Mouse (Mus musculus): ENCODE results near the gene Eefsec. TPM values are rescaled to one million over a fixed set of nuclear protein-coding genes. Genes with fewer than 3 reads are reported as not detected.

Eefsec gene
- polyA plus RNA-seq (2016; fragmentation: Nextera tagmentation; extraction: Ambion mirVana), result 26.4 and 29.1 TPM in 2 replicates

DNA sequence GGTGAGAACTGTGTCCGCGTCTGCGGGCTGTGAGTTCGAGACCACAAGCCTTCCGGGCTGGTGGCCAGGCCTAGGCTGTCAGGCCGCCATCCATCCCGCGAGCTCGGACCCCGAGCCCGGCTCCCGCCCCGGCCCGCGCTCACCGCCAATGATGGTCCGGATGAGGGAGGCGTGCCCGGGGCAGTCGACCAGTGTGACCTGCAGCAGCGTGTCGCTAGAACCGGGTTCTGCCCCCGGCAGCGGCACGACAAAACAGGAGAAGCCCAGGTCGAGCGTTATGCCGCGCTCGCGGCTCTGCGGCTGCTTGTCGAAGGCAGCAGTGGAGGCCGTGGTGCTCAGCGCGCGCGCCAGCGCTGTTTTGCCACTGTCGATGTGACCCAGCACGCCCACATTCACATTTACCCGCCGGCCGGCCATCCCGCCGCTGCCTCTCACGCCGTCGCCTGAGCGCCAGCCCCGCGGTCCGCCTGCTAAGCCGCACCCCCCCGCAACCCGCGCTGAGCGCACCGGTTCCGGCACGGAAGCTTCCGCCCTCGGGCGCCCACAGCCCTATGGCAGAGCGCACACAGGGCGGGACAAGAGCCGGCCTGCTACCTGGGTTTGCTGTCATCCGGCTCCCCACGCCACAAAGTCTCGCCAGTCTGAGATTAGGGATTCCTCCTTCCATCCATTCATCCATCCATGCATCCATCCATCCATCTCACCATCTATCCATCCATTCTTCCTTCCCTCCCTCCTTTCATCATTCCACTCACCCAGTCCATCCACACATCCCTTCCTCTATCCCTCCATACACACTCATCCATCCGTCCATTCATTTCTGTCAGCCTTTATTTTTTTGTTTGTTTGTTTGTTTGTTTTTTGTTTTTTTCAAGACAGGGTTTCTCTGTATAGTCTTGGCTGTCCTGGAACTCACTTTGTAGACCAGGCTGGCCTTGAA is at the start of gene Eefsec:
Gene Eefsec, minus strand, starts transcription at position 477 of the 940 bp plus-strand sequence.
- under 1% methylated on average over 71 of the region's 72 CpGs for WGBS
- Histone ChIP-seq H3K36me3 (no peaks in the 10 kb centered on the region), H3K4me1 (peaks cover 14% of the 10 kb centered on the region; the same call in 1 of the 2 replicates), H3K9me3 (no peaks in the 10 kb centered on the region), H3K27ac (peak within 1 kb of the TSS; percentile 89), H3K27me3 (ENCODE audit: insufficient read depth, poor library complexity, severe bottlenecking) (peaks cover 18% of the 10 kb centered on the region; the same call in 1 of the 2 replicates), H3K4me3 (peak within 1 kb of the TSS; percentile 78)
- DNase-seq (ENCODE audit: low spot score), result peak; percentile 91

DNA sequence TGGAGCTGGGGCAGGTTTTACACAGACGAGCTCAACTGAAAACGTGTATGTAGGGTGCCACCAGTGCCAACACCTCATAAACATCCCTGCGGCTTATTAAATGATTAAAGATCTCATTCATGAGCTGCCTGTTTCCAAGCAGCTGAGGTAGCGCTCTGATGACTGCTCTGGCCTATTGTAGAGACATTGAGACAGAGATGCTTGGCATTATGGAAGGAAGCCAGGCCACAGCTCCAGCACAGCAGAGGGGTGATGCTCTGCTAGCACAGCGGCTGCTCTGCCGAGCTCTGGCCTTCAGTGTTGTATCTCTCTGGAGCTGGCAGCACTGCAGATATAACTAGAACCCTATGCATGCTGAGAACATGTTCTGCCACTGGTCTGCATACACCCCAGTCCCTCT is 47.4 kb upstream of the Eefsec start:
- Histone ChIP-seq H3K27me3 (ENCODE audit: insufficient read depth, poor library complexity, severe bottlenecking) (no peaks in the 10 kb centered on the region), H3K9me3 (no peaks in the 10 kb centered on the region), H3K36me3 (peaks cover 73% of the 10 kb centered on the region), H3K27ac (no peak overlapping the region), H3K4me1 (0 out of 2 replicates have a peak, but pooled peaks cover 2% of the 10 kb centered on the region), H3K4me3 (no peak overlapping the region)
- 88% methylated on average over 6 of the region's 6 CpGs for whole genome bisulfite sequencing
- no peak for DNase-seq (ENCODE audit: low spot score)

DNA sequence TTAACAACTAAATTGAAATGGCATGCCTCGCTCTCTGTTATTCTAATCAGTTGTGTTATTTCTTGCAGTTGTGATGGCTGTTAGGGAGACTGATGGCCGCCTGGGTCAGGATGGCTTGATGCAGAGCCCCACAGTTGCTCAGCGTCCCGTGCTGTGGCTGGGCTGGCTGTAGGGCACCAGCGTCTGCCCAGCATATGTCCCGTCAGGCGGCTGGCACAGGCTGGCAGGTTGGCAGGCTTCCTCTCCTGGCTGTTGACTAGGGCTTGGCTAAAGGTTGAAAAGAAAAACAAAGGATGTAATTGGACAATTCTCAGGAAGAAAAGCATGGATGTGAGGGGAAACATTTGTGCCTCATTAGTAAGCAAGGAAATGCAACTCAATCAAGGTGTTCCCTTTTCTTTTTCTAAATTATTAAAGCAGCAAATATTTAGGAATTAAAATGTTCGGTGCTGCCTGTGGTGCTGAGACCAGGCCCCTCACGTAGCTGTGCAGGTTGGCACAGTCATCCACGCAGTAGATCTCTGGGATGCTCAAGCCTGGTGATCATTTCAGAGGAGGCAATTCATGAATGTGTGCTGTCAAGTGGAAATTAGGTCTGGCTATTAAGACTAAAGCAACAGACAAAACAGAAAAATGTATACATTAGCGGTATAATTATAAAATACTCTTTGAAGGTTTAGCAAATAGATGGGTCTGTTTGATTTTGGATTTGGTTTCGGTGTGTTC is 44.5 kb upstream of the Eefsec start:
- no peak overlapping the region for H3K4me3 ChIP-seq
- WGBS, result 94% methylated on average over 12 of the region's 12 CpGs
- H3K27me3 ChIP-seq (ENCODE audit: insufficient read depth, poor library complexity, severe bottlenecking), result no peaks in the 10 kb centered on the region
- peaks cover 73% of the 10 kb centered on the region for H3K36me3 ChIP-seq
- H3K9me3 ChIP-seq, result no peaks in the 10 kb centered on the region
- no peak overlapping the region for H3K27ac ChIP-seq
- H3K4me1 ChIP-seq, result 0 out of 2 replicates have a peak, but pooled peaks cover 3% of the 10 kb centered on the region
- DNase-seq (ENCODE audit: low spot score), result no peak

DNA sequence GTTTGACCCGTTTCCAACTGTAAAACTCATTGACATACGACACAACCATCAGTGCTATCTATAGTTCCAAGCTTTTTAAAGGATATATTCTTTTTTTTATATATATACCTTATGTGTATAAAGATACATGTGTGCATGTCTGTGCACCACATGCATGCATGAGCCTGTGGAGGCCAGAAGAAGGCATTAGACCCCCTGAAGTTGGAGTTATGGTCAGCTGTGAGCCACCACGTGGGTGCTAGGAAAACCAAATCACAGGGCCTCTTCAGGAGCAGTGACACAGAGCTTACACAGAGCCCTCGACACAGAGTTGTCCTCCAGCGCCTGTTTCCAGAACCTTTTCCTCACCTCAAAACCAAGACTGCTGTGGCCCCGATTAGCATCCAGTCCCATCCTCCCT is 43.5 kb upstream of the Eefsec start:
- peaks cover 77% of the 10 kb centered on the region for H3K36me3 ChIP-seq
- no peaks in the 10 kb centered on the region for H3K27me3 ChIP-seq (ENCODE audit: insufficient read depth, poor library complexity, severe bottlenecking)
- no peak overlapping the region for H3K4me3 ChIP-seq
- 87% methylated on average over 6 of the region's 6 CpGs for WGBS
- no peaks in the 10 kb centered on the region for H3K9me3 ChIP-seq
- no peak for DNase-seq (ENCODE audit: low spot score)
- H3K4me1 ChIP-seq, result 0 out of 2 replicates have a peak, but pooled peaks cover 3% of the 10 kb centered on the region
- no peak overlapping the region for H3K27ac ChIP-seq

DNA sequence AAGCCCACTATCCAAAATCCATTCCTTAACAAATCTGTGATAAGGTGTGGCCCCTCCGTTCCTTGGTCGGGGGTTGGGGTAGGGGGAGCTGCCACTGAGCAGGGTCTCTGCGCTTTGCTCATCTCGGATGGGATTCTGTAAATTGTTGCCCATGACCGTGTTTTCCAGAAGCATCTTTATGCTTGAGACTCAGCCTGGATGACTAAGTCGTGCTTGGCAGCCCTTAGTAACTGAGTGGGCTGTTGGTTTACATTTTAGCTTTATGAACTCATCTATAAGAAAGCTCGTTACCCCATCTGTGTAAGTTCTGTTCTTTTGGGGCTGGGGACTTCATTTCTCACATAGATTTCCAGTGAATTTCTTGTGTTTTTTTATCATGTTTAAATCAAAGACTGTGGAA is 42.7 kb upstream of the Eefsec start:
- Histone ChIP-seq H3K9me3 (no peaks in the 10 kb centered on the region), H3K4me3 (no peak overlapping the region), H3K27ac (no peak overlapping the region), H3K36me3 (peaks cover 83% of the 10 kb centered on the region), H3K27me3 (ENCODE audit: insufficient read depth, poor library complexity, severe bottlenecking) (no peaks in the 10 kb centered on the region), H3K4me1 (0 out of 2 replicates have a peak, but pooled peaks cover 3% of the 10 kb centered on the region)
- 83% methylated on average over 7 of the region's 7 CpGs for WGBS
- DNase-seq (ENCODE audit: low spot score), result no peak

DNA sequence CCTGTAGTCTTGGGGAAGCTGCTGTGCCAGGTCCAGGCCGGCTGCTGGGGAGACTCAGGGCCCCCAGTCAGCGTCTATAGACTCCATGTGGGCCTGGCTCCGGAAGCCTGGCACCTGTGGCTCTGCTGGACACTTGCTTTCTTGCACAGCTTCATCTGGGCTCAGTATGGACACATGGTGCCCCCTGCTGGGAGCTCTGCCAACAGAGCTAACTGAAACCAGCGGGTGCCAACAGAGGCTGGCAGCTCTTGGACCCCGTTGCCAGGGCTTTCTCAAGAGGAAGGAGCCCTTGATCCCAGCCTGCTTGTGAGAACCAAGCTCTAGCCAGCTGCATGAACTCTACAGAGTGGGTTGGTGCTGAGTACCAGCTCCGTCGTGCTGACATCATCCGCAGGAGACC is 40.6 kb upstream of the Eefsec start:
- no peaks in the 10 kb centered on the region for H3K27me3 ChIP-seq (ENCODE audit: insufficient read depth, poor library complexity, severe bottlenecking)
- WGBS, result 92% methylated on average over 8 of the region's 8 CpGs
- 0 out of 2 replicates have a peak, but pooled peaks cover 3% of the 10 kb centered on the region for H3K4me1 ChIP-seq
- no peak overlapping the region for H3K27ac ChIP-seq
- no peaks in the 10 kb centered on the region for H3K9me3 ChIP-seq
- H3K4me3 ChIP-seq, result no peak overlapping the region
- H3K36me3 ChIP-seq, result peaks cover 83% of the 10 kb centered on the region
- DNase-seq (ENCODE audit: low spot score), result no peak

DNA sequence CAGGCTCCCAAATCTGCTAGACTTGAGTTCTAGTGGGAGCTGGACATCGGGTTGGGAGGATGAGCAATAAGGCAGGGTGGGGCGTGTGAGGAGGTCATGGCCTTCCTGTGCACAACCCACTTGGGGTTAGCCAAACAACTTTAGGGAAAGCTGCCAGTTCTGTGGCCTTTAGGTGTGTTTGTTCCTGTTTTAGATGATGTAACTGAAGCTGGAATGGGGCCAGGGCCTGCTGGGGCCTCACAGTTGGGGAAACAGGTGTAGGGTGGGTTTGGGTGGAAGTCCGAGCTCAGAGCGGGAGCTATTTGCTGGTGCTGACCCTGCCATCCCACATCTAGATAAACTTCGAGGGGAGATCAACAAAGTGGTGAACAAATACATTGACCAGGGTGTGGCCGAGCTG is 39.0 kb upstream of the Eefsec start:
- DNase-seq (ENCODE audit: low spot score), result no peak
- Histone ChIP-seq H3K4me1 (0 out of 2 replicates have a peak, but pooled peaks cover 3% of the 10 kb centered on the region), H3K4me3 (no peak overlapping the region), H3K36me3 (peaks cover 86% of the 10 kb centered on the region), H3K9me3 (no peaks in the 10 kb centered on the region), H3K27ac (no peak overlapping the region), H3K27me3 (ENCODE audit: insufficient read depth, poor library complexity, severe bottlenecking) (no peaks in the 10 kb centered on the region)
- WGBS, result 88% methylated on average over 6 of the region's 6 CpGs

DNA sequence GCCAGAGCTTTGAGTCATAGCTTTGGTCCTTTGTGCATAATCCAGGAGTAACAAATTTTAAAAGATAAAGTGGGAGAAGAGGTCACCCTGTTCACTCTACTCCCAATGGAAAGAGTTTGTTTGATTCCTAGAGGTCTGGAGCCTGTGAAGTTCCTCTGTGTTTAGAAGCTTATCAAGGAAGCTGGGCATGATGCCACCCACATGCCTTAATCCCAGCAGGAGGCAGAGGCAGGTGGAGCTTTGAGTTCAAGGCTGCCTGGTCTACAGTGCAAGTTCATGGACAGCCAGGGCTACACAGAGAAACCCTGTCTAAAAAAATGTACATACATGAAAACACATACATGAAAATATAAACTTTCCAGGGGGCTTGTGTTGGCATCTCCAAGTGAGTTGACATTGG is 37.6 kb upstream of the Eefsec start:
- H3K4me3 ChIP-seq, result no peak overlapping the region
- H3K36me3 ChIP-seq, result peaks cover 97% of the 10 kb centered on the region
- no peaks in the 10 kb centered on the region for H3K27me3 ChIP-seq (ENCODE audit: insufficient read depth, poor library complexity, severe bottlenecking)
- H3K4me1 ChIP-seq, result peaks cover 3% of the 10 kb centered on the region; the same call in 1 of the 2 replicates
- no peaks in the 10 kb centered on the region for H3K9me3 ChIP-seq
- H3K27ac ChIP-seq, result no peak overlapping the region
- no peak for DNase-seq (ENCODE audit: low spot score)

DNA sequence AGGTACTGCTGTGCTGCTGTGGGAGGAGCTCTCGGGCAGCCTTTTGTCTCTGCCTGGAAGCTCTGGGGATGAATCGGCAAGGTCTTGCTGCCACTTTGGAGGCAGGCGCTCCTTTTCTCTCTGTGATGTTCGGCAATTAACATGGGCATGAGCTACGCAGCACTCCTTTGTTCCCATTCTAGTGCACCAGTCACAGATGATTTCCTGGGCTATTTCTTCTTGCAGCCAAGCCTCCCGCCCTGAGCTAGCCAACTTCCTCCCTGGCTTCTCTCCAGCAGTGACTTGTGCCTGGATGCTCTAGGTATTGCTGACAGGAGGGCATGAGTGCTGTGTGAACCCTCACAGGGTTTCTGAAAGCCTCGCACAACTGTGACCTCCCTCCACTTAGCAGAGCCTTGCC is 36.8 kb upstream of the Eefsec start:
- H3K4me3 ChIP-seq, result no peak overlapping the region
- no peaks in the 10 kb centered on the region for H3K9me3 ChIP-seq
- no peaks in the 10 kb centered on the region for H3K27me3 ChIP-seq (ENCODE audit: insufficient read depth, poor library complexity, severe bottlenecking)
- H3K4me1 ChIP-seq, result no peaks in the 10 kb centered on the region; the same call in 1 of the 2 replicates
- peaks cover 97% of the 10 kb centered on the region for H3K36me3 ChIP-seq
- no peak for DNase-seq (ENCODE audit: low spot score)
- H3K27ac ChIP-seq, result no peak overlapping the region
- WGBS, result 74% methylated on average over 7 of the region's 7 CpGs

DNA sequence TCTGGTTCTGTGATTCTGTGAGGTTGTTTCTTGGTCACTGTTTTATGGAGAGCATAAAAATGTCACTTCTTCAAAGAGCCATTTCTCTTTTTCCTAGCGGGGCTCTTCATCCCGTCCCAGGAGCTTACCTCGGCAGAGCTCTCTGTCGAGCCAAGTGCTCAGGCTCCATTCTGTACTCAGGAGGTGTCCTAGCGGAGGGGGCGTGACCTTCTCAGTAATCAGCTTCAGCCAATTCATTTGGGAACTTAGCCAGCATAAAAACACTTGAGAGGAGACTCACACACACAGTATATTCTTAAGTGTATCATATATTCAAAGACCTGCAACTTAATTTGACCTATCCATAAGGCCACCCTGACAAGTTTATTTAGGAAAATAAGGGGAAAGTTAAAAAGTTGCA is 34.1 kb upstream of the Eefsec start:
- peaks cover 4% of the 10 kb centered on the region for H3K4me1 ChIP-seq
- peaks cover 94% of the 10 kb centered on the region for H3K36me3 ChIP-seq
- no peak for DNase-seq (ENCODE audit: low spot score)
- H3K9me3 ChIP-seq, result no peaks in the 10 kb centered on the region
- WGBS, result 72% methylated on average over 6 of the region's 6 CpGs
- H3K27ac ChIP-seq, result no peak overlapping the region
- H3K4me3 ChIP-seq, result no peak overlapping the region
- no peaks in the 10 kb centered on the region for H3K27me3 ChIP-seq (ENCODE audit: insufficient read depth, poor library complexity, severe bottlenecking)

DNA sequence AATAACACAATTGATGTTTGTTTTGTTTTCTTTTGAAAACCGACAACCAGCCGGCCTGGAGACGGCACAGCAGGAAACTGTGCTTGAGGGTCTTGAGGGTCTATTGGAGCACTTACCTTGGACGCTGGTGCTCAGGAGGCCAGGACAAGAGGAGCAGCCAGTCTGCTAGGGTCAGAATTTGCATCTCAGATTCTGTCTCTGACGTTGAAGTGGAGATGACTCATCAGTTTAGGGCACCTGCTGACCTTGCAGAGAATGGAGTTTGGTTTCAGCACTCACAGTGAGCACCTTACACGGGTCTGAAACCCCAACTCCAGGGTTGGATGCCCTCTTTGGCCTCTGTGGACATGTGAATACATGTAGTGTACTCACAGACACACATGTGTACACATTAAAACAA is 23.5 kb upstream of the Eefsec start:
- H3K27me3 ChIP-seq (ENCODE audit: insufficient read depth, poor library complexity, severe bottlenecking), result no peaks in the 10 kb centered on the region
- H3K4me1 ChIP-seq, result peaks cover 12% of the 10 kb centered on the region
- 74% methylated on average over 6 of the region's 6 CpGs for WGBS
- H3K36me3 ChIP-seq, result peaks cover 72% of the 10 kb centered on the region
- no peak for DNase-seq (ENCODE audit: low spot score)
- no peaks in the 10 kb centered on the region for H3K9me3 ChIP-seq
- no peak overlapping the region for H3K4me3 ChIP-seq
- no peak overlapping the region for H3K27ac ChIP-seq

DNA sequence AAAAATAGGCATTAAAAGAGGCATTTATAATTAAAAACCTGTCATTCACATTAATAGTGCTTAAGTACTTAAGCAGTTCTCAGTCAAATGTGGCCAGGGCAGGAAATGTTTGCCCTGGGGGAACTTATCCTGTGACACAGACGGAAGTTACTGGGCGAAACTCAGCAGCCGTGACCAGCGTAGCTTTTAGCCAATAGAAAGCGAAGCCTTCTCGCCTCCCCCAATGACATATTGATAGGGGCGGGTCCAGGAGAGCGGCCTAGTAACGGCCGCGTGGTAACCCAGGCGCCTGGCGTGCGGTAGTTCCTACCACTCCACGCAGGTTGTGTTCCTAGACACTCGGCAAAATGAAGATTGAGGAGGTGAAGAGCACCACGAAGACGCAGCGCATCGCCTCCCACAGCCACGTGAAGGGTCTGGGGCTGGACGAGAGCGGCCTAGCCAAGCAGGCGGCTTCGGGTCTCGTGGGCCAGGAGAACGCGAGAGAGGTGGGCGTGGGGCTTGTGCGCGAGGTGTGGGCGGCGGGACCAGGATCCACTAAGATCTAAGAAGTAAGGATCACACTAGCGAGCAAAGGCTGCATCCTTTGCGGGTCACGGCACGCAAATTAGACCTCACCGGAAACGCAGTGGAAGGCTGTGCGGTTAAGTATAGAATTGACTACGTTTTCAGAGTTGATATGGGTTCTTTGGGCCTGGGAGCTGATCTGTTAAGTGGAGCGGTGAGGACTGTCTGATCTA is 19.0 kb upstream of the Eefsec start, which contains the start of gene Ruvbl1:
Gene Ruvbl1, plus strand, starts transcription at position 229 of the 740 bp plus-strand sequence.
- Histone ChIP-seq H3K27ac (peak within 1 kb of the TSS; percentile 87), H3K4me1 (peaks cover 12% of the 10 kb centered on the region), H3K9me3 (no peaks in the 10 kb centered on the region), H3K36me3 (peaks cover 29% of the 10 kb centered on the region), H3K4me3 (peak within 1 kb of the TSS; percentile 79), H3K27me3 (ENCODE audit: insufficient read depth, poor library complexity, severe bottlenecking) (no peaks in the 10 kb centered on the region)
- peak; percentile 95 for DNase-seq (ENCODE audit: low spot score)
- under 1% methylated on average over 42 of the region's 42 CpGs for WGBS
